Mouse (Mus musculus): ENCODE measurements around the gene D930020B18Rik.

D930020B18Rik gene

DNA sequence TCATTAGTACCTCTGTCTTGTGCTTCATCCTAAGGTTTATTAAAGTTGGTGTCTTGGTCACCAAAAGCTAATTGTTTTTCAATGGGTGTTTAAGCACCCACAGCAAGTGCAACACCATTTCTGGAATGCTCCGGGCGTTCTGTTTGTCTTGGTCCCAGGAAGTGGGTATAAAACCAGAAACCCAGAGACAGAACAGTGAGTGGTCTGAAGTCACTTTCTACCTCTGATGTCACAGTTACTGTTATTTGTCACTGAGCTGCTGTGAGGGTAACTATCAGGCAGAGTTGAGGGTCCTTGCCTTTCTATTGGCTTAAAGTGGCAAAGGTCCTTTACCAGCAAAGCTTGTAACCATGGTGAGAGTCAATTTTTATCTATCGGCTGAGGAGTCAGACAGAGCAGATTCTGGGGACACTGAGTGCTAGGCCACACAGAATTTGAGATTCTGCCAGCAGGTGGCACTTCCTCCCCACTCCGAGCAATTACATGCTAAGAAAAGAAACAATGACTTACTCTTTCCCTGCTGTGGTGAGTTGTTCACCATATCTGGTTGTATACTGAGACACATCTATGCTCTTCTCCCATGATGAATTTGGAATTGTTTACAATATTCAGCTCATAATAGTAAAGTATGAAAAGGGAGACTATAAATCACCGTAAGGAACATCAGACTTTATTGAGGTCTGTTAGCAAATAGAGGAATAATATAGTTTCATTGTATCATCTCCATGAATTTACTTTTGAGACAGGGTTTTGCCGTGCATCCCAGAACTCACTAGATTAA lies 1.0 kb upstream of the D930020B18Rik start:
- peak; percentile 40 to 46 for DNase-seq

DNA sequence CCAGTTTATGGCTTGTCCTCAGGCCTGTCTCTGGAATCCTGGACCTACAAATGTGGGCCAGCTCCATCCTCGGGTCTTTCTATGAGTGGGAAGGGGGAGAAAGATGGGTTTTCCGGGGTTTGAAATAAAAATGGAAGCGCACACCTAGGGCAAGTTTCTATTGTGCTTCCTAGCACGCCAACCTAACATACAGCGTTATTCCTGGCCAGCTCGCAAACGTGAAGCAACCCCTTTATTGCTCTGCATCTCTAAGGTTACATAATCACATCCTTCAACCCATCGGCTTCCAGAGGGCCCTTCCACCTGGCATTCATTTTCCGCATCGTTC lies 480 bp upstream of the D930020B18Rik start:
- DNase-seq: no peak

DNA sequence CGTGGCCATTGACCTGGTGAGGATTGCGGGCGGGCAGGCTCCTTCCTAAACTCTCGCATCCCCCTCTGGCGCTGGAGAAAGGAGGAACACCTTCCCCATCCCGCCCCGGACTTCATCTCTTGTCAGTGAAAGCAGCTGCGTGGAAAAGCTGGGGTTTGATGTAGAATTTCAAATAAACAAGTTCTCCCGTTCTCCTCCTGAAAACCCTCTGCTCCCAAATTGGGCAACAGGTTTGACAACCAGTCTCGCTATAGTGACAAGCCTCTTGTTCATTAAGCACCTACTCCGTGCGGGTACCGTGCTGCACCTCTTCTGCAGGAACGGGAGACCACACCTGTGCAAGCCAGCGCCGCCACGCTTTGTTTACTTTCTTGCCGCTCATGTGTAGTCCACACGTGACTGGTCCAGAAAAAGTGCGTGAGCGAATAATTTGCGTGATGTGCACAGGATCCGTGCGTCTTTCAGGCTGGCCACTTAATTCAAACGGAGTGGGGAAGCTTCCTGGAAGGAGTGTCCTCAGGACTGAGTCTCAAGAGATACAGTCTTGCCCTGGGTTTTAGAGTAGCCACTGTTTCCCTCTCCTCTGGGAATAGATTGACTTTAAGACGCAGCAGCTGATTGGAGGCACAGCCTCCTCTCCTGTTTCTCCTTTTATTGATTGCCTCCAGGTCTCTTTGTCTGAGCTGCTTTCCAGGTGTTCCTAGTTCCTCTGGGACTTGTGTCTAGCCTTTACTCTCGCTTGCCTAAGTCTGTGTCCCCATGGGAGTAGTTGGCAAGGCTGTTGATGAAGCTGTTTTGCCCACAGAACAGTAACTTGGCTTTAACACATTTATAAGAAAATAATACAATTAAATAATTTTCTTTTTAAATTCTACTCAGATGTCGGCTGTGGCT lies 913 bp downstream of the D930020B18Rik start:
- DNase-seq: peak; percentile 16 to 23

DNA sequence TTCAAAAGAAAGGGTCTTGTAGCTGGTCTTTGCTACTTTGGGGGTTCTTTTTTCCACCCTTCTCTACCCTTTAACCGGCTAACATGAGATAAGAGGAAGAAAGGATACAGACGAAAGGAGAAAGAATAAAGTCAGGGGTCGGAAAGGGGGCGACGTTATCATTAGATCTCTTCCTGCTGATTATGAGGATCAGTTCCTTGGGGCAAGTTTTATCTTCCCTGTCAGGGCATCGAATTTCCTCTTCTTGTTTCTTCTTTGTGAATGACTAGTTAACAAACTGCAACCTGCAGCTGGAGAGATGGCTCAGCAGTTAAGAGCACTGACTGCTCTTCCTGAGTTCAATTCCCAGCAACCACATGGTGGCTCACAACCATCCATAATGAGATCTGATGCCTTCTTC lies 4.9 kb downstream of the D930020B18Rik start:
- DNase-seq: no peak

DNA sequence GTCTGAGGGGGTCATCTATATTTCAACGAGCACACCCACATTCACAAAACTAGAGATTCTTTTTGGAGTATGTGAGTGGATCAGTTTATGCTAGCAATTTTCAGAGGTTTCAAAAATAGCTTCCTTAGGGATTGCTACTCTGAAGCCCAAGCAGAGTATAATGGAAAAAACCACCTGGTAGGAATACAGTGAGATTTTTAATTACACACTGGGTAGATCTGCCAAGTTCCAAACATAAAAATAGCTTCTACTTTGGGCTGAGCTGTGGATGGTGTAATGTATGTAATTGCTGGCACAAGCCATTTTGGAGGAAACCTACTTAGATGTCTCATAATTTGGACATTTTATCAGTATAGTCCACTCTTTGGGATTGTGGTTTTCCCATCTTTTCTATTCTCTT lies 11.7 kb downstream of the D930020B18Rik start:
- DNase-seq: no peak

DNA sequence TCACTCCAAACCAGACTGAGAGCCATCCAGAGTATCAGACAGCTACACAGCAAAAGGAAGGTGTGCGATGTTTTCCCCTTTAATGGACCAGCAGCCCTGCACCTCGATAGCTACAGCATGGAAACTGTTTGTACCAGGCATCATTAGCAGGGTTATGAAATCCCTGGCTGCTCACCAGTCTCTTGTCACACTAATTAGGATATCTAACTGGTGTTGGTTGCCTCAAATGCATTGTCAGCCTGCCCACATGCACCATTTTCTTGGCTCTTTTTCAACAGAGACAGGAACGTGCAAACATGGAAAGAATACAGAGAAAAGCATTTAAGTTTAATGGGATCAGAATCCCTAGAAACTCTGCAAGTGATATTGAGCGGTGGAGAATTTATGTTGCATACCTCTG lies 14.5 kb downstream of the D930020B18Rik start:
- DNase-seq: no peak

DNA sequence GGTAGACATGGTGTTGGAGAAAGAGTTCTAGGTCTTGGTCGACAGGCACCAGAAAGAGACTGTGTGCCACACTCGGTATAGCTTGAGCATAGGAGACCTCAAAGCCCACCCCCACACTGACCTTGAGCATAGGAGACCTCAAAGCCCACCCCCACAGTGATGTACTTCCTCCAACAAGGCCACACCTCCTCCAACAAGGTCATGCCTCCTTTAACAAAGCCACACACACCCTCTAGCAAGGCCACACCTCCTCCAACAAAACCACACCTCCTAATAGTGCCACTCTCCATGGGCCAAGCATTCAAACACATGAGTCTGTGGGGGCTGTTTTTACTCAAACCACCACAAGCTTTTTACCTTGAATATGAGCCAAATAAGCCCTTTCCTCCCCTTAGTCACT lies 21.3 kb downstream of the D930020B18Rik start:
- DNase-seq: no peak

DNA sequence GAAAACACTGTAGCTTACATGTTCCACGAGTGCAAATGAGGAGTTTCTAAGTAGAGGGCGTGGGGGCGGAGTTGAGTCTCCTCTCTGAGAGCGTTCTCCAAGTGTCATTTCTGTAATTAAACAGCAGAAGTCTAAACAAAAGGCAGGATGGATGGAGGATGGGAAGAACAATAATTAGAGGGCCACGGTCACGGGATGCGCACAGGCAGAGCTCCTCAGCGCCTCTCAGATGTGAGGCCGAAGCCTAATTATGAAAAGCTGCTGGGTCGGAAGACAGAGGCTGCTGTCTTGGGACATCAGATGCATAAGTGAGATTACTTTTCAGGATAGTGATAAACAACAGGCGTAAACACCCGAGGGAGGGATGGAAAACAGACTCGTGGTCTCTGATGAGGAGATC lies 22.2 kb downstream of the D930020B18Rik start:
- no peak for DNase-seq

DNA sequence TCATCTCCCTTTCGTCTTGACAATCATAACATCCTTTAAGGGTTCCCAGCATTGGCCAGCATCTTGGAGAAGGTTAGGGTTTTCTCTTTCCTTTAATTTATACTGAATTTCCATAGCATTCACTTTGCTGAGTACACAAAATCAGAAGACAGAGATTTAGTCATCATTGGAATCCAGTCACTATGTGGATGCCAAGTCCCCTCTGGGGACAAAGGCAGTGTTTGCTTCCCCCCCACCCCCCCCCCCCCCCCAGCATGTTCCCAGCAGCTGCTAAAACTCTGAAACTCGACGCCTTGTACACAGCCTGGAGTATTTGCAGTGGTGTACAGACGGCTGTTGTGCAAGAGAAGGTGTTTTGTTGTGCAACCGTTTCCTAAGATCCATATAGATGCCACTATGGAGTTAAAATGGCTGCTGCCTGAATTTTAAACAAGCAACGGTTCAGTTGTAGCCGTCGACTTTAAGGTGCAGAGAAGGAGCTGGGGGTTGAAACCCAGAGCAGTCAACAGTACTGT lies 24.3 kb downstream of the D930020B18Rik start:
- no peak for DNase-seq

DNA sequence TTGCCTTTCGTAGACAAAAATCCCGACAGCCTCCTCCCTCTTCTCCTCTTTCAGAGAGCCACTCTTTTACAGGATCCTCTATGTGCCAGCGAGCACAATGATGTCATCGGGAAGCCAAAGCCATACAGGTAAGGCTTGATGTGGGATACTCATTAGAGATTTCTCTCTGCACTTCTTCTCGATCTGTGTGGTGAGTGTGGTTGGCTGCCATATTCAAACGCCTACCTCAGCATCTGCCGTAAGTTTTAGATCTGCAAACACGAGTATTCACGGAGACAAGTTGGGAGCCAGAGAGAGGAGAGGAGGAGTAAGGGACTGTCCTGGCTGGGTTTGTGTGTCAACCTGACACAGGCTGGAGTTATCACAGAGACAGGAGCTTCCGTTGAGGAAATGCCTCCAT lies 27.7 kb downstream of the D930020B18Rik start:
- no peak for DNase-seq

DNA sequence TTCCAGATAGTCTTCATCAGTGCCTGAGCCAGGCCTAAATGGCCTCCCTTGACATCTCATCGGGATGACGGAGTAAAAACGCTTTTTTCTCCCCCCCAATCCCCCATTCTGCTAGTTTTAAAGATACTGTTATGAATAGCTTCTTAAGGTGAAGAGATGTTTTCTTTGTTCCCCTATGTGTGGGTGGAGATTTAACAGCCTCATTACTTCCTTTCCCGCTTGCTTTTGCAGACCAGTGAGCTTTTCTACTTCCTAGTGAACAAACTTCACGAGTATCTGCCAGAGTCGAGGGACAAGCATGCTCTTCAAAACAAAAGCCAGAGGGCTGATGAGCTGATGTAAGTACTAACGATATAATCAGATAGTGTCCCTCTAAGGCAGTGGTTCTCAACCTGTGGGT lies 35.6 kb downstream of the D930020B18Rik start:
- no peak for DNase-seq

DNA sequence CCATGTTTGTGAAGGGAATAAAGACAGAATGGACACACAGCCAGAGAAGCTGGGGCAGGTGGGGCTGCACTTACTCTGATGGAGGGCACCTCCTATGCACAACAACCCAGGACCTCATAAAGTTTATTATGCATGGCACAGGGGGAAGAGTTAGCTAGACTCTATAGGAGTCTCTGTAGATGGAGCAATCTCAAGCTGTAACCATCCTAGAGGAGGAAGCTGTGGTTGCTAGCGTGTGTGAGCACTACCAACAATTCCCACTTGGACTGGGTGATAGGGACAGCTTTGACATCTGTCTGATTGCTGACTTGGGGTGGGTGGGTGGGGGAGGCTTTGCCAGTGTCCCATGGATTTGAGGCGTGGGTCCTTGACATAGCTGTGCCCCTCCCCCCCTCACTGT lies 39.5 kb downstream of the D930020B18Rik start:
- DNase-seq: no peak

DNA sequence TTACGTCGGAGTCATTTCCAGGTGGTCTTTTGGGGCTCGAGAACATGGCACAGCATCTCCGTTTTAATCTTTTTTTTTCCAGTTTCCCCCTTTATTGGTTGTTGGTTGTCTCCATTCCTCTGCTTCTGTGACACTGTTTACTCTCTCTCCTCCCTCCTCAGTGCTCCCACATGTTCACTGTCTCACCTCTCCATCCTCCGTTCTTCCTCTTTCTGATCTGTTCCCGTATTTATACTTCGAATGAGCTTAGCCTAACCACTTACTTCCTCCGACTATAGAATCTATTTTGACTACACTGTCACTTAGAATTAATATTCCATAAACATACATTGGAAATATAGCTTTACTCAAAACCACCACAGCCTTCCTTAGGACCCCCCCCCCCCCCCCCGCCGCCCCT lies 41.2 kb downstream of the D930020B18Rik start:
- no peak for DNase-seq

DNA sequence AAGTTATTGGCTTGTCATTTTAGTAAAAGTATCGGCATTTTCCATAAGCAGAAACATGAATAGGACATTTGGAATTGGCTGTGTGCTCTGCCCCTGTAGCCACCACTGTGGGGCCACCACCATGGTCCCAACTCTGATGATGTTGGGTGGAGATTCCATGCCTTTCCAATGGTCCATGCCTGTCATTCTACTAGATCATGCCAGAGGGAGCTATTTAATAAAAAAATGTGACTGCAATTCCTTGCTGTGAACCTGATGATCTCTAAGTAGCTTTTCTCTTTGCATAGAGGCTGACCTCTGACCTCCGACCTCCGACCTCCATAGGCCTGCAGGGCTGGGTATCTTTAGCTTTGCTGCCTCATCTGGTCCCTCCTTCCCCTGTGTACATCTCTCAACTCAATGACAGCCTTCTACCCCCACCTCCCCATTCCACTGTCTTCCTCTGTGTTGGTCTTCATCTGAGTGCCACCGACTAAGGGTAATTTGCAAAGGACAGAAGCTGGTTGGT lies 44.8 kb downstream of the D930020B18Rik start:
- DNase-seq: peak; percentile 19 to 26

DNA sequence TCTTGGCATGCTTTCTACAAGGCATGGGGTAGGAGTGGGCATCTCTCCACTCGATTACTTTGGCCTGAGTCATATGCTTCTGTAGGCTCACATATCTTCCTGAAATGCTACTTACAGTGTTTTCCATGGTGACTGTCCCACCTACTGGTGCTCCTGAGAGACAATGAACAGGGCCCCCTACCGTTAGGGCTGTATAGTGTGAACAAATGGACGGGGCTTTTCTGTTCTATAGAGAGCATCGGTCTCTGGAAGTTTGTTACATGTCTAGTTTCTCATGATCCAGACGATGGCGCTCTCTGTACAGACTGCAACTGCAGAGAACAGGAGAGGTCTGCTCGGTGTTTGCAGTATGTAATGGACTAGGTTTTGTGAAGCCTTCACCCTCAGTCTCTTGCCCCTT lies 46.1 kb downstream of the D930020B18Rik start:
- no peak for DNase-seq

DNA sequence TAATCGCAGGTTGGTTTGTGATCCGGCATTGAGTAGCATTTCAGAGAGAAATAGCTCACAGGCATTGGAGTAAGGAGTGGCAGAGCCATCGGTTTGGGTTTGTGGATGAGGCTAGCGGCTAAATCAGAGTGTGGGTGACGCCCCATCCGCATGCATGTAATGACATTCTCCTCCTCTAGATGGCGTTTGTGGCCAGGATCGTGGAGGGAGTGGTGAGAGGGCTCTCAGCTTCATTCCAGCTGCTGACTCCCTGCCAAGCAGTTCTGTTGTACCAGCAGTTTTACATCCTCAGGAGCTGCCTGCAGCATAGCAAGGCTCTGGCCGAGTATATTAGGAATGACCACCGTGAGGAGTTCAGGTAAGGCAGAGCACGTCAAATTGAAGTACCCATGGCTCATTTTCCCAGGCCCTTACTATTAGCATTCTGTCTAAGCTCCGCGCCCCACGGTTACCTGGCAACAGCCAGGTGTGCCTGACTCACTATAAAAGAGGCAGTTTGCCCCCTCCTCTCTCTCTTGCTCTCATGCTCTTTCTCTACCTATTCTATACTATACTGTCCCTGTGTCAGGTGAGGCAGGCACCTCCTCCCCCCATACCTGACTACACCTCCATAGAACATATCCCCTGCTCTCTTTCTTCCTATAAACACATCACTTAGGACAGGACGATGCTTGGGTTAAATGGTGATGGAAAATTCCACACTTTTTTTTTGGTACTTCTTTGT lies 48.4 kb downstream of the D930020B18Rik start:
- peak; percentile 47 to 53 for DNase-seq

DNA sequence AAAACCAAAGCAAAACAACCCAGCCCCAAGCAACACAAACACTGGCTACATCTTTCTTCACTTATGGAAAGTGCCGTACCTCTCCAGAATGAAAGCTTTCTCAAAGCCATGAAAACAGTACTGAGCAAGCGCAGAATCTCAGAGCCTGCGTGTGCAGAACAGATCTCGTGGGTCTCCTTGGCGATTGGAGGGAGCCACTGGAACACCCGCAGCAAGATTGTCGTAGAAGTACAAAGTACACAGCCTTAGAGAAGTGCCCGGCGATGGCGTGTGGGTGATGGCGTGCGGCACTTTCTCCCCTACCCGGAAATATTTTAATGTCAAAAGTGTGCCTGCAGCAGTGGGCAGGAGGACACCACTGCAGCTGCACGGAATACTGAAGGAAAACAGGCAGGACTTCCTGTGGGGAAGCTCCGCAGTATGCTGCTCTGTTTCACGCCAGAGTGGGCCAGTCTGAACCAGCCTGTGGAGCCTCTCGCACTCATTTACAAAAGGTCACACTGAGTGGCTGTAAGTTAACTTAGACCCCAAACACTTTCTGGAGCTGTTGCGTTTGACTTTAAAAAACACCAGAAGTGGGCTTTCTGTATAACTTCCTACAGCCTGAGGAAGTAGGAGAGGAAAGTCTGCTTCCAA lies 51.7 kb downstream of the D930020B18Rik start:
- DNase-seq: no peak

DNA sequence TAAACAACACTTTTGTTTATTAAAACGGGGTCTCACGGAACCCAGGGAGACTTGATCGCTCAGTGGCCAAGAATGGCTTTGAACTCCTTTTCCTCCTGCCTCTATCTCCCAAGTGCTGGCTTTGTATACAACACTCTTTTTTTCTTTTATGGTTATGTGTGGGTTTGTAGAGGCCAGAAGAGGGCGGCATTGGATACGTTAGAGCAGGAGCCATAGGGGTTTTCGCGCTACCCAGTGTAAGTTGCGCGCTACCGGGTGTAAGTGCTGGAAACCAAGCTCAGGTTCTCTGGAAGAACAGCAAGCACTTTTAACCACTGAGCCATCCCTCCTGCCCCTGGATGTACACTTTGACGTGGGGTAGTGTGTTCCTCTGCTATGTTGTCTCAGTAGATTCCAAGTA lies 53.2 kb downstream of the D930020B18Rik start:
- no peak for DNase-seq

DNA sequence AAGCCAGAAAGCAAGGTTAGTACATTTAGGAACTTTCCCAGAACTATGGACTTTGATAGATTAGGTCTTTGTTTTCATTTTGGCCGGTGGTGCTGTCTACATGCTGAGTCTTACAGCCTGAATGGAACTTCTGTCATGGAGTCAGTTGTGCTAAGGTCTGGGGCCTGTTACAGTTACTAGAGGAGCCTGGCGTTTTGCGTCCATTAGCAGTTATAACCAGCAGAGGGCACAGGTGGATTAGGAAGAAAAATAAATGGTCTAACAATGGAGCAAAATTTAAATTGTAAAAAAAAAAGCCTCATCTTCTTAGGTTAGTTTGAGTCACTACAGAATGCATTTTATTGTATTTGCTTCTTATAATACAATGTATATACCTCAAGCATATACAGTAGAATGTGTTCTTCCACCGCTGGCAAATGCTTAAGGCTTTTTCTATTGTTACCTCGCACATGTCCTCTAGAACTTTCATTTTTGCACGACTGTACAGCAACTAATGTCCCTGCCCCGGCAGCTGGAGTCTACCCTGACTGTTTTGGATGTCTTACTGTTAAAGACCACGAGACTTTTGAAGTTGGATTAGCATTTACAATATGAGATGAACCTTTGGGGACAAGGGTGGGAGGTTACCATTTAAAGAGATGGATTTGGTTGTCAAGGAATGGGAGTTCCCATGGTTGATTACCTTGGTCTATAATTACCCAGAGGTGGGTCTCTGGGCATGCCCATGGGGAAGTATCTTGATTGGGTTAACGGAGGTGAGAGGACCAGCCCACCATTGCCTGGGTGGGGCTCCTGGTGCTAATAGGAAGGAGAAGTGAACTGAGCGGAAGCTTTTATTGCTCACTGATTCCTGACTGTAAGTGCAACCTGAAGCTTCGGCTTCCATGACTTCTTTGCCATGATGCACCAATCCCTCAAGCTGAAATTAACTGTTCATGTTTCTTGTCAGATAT lies 60.2 kb downstream of the D930020B18Rik start:
- DNase-seq: peak; percentile 45 to 50

DNA sequence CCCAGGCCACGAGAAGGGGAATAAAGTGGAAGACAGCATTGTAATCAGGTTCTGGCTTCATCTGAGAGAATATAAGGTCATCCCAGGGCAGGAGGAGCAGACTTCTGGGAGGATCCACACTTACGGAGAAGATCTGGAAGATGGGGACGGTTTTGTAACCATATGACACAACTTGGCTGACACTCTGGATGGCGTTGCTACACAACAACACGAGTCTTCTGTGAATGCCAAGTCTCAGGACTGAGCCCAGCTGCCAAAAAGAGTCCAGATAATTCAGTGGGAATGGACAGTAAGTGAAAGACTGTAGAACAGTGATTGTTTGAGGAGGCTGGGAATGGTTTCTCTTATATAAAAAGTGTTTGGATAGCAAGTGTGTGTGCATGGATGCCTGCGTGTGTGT lies 62.2 kb downstream of the D930020B18Rik start:
- no peak for DNase-seq

DNA sequence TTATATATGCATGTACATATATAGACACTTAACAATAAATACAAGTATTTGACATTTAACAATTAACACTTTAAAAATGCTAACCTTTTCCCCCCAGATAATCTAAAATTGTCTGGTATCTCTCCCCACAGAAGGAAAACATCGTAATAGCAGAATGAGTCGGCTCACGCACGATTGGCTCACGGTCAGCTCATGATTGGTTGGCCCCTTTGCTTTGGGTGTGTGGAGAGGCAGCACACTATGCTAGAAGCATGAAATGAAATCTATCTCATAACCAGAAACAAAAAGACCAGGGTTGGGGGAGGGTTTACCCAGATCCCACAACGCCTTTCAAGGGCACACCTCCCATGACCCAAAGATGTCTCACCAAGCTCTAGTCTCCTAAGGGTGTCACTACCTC lies 63.5 kb downstream of the D930020B18Rik start:
- no peak for DNase-seq

Data from B cell, adult 2 months (primary cell).